Mouse (Mus musculus): Measurements from ENCODE around the gene Adamts9. TPM values are rescaled to one million over a fixed set of nuclear protein-coding genes. Genes with fewer than 3 reads are reported as not detected.

Adamts9 gene
- total and polyA plus RNA-seq, 3 experiments, result not detected

GRCm38 (mm10) chr6:92883131-92883900 lies 60.0 kb downstream of the Adamts9 start:
- dilution Hi-C loops (cut with MboI; ENCODE audit: extremely low pct_ligation_motif_present, extremely low pct_unique_long_range_greater_than_20kb, low sequenced_read_pairs), result no loop called here

GRCm38 (mm10) chr6:92882446-92882845 lies 60.8 kb downstream of the Adamts9 start:
- dilution Hi-C loops (cut with MboI; ENCODE audit: extremely low pct_ligation_motif_present, extremely low pct_unique_long_range_greater_than_20kb, low sequenced_read_pairs), result no loop called here
- Histone ChIP-seq H3K4me2 (ENCODE audit: insufficient read depth, low read depth, poor library complexity, severe bottlenecking) (no peak overlapping the region), H3K36me3 (replicated peaks in 1 of 2; ENCODE audit: control insufficient read depth in 1 of 2, insufficient read depth in 1 of 2, low read length in 1 of 2) (no peaks in the 10 kb centered on the region), H3K9me3 (replicated peaks; ENCODE audit: low read length) (peaks cover 75% of the 10 kb centered on the region), H3K4me1 (ENCODE audit: control insufficient read depth in 1 of 2, insufficient read depth in 2 of 2) (no peaks in the 10 kb centered on the region), H3K4me3 (replicated peaks in 1 of 3; ENCODE audit: low read depth in 2 of 3, low read length in 2 of 3, poor library complexity in 1 of 3) (no peak overlapping the region), H3K27ac (ENCODE audit: insufficient read depth, low read depth) (no peak overlapping the region), H3K9ac (ENCODE audit: insufficient read depth, low read depth) (no peak overlapping the region), H3K79me2 (replicated peaks; ENCODE audit: control insufficient read depth, extremely low read depth, insufficient read depth, poor library complexity, severe bottlenecking) (no peaks in the 10 kb centered on the region), H3K27me3 (replicated peaks) (no peaks in the 10 kb centered on the region)
- in situ Hi-C loops (cut with MboI; ENCODE audit: low pct_ligation_motif_present, low pct_unique_long_range_greater_than_20kb, low sequenced_read_pairs), result no loop called here
- TF ChIP-seq MAX (IDR thresholded peaks at IDR 0.05; ENCODE audit: low read length) (no peak), TBP (conservative IDR thresholded peaks at IDR 0.05; ENCODE audit: low read depth, low read length) (no peak), CHD2 (IDR thresholded peaks at IDR 0.05; ENCODE audit: low read length) (no peak), SIN3A (IDR thresholded peaks at IDR 0.05; ENCODE audit: low read length) (no peak), HCFC1 (IDR thresholded peaks at IDR 0.05; ENCODE audit: low read depth, low read length) (no peak), ZMIZ1 (IDR thresholded peaks at IDR 0.05; ENCODE audit: low read depth, low read length) (no peak), SMC3 (IDR thresholded peaks at IDR 0.05; ENCODE audit: low read depth, low read length) (no peak), PAX5 (IDR thresholded peaks at IDR 0.05; ENCODE audit: low read length) (no peak), RCOR1 (conservative IDR thresholded peaks at IDR 0.05; ENCODE audit: low read depth, low read length) (no peak), POLR2AphosphoS2 (IDR thresholded peaks at IDR 0.05; ENCODE audit: low read depth, low read length) (no peak), MXI1 (IDR thresholded peaks at IDR 0.05; ENCODE audit: low read depth, low read length) (no peak), ZKSCAN1 (IDR thresholded peaks at IDR 0.05; ENCODE audit: borderline replicate concordance, low read depth, low read length) (no peak), POLR2A (IDR thresholded peaks at IDR 0.05; ENCODE audit: low read depth, low read length) (no peak), NELFE (IDR thresholded peaks at IDR 0.05; ENCODE audit: low read depth, low read length) (no peak), GABPA (IDR thresholded peaks at IDR 0.05; ENCODE audit: insufficient replicate concordance, low read depth, low read length) (no peak), MAFK (IDR thresholded peaks at IDR 0.05; ENCODE audit: insufficient replicate concordance, low read length) (no peak), TCF12 (IDR thresholded peaks at IDR 0.05; ENCODE audit: low read depth, low read length) (no peak)
- no peak for DNase-seq (ENCODE audit: extremely low read depth)

More at GRCm38 (mm10) chr6:92883131-92883900, 60.0 kb downstream of the Adamts9 start:
- Histone ChIP-seq H3K79me2 (replicated peaks; ENCODE audit: control insufficient read depth, extremely low read depth, insufficient read depth, poor library complexity, severe bottlenecking) (no peaks in the 10 kb centered on the region), H3K4me3 (replicated peaks in 1 of 3; ENCODE audit: low read depth in 2 of 3, low read length in 2 of 3, poor library complexity in 1 of 3) (no peak overlapping the region), H3K9me3 (replicated peaks; ENCODE audit: low read length) (peaks cover 76% of the 10 kb centered on the region), H3K4me1 (ENCODE audit: control insufficient read depth in 1 of 2, insufficient read depth in 2 of 2) (no peaks in the 10 kb centered on the region), H3K27ac (ENCODE audit: insufficient read depth, low read depth) (no peak overlapping the region), H3K27me3 (replicated peaks) (no peaks in the 10 kb centered on the region), H3K9ac (ENCODE audit: insufficient read depth, low read depth) (no peak overlapping the region), H3K4me2 (ENCODE audit: insufficient read depth, low read depth, poor library complexity, severe bottlenecking) (no peak overlapping the region), H3K36me3 (replicated peaks in 1 of 2; ENCODE audit: control insufficient read depth in 1 of 2, insufficient read depth in 1 of 2, low read length in 1 of 2) (no peaks in the 10 kb centered on the region)
- in situ Hi-C loops (cut with MboI; ENCODE audit: low pct_ligation_motif_present, low pct_unique_long_range_greater_than_20kb, low sequenced_read_pairs), result no loop called here
- DNase-seq (ENCODE audit: extremely low read depth), result no peak
- TF ChIP-seq TBP (conservative IDR thresholded peaks at IDR 0.05; ENCODE audit: low read depth, low read length) (no peak), NRF1 (IDR thresholded peaks at IDR 0.05; ENCODE audit: low read depth, low read length) (no peak), TCF12 (IDR thresholded peaks at IDR 0.05; ENCODE audit: low read depth, low read length) (no peak), USF2 (conservative IDR thresholded peaks at IDR 0.05; ENCODE audit: low read depth, low read length) (no peak), GABPA (IDR thresholded peaks at IDR 0.05; ENCODE audit: insufficient replicate concordance, low read depth, low read length) (no peak), USF1 (IDR thresholded peaks at IDR 0.05; ENCODE audit: low read depth, low read length) (no peak), POLR2AphosphoS2 (IDR thresholded peaks at IDR 0.05; ENCODE audit: low read depth, low read length) (no peak), MAFK (IDR thresholded peaks at IDR 0.05; ENCODE audit: insufficient replicate concordance, low read length) (no peak), MXI1 (IDR thresholded peaks at IDR 0.05; ENCODE audit: low read depth, low read length) (no peak), ZC3H11A (IDR thresholded peaks at IDR 0.05; ENCODE audit: low read depth, low read length) (no peak)
